Mouse (Mus musculus): ENCODE results near the gene Rin2. TPM values are rescaled to one million over a fixed set of nuclear protein-coding genes. Genes with fewer than 3 reads are reported as not detected.
"Not testable (repeated sequence)": the region's sequence is repeated elsewhere in the genome, so short reads cannot be mapped to it uniquely, and the experiment has no call there.

The Rin2 gene
- polyA plus RNA-seq, 1 experiment, result 9.3 TPM

- Histone ChIP-seq H3K79me3 (ENCODE audit: low read depth) (peaks cover 50% of the 10 kb centered on the region), H3K27me3 (ENCODE audit: control insufficient read depth, insufficient read depth, insufficient read length) (no peaks in the 10 kb centered on the region)
Observed at GRCm38 (mm10) chr2:145903061-145903901, 228.3 kb downstream of the Rin2 start.

GRCm38 (mm10) chr2:145903983-145904616, 229.1 kb downstream of the Rin2 start:
- Histone ChIP-seq H3K36me3 (ENCODE audit: control insufficient read depth, insufficient read depth) (peaks cover 25% of the 10 kb centered on the region), H3ac (ENCODE audit: control insufficient read depth, insufficient read length, low read depth) (peak overlapping the region; percentile 14), H3K79me3 (ENCODE audit: low read depth) (peaks cover 57% of the 10 kb centered on the region), H3K4me3 (ENCODE audit: insufficient read depth, poor library complexity, severe bottlenecking) (peak overlapping the region; percentile 92), H3K79me2 (ENCODE audit: control insufficient read depth, insufficient read depth) (peaks cover 62% of the 10 kb centered on the region), H3K27me3 (ENCODE audit: control insufficient read depth, insufficient read depth, insufficient read length) (no peaks in the 10 kb centered on the region)
- TF ChIP-seq USF1 (IDR thresholded peaks at IDR 0.05; ENCODE audit: low read depth) (no peak), MYOD1 (IDR thresholded peaks at IDR 0.05; ENCODE audit: control insufficient read depth, insufficient read length, low read depth) (no peak), FOSL1 (IDR thresholded peaks at IDR 0.05; ENCODE audit: insufficient read depth, low read length, poor library complexity, severe bottlenecking) (no peak), CEBPB (IDR thresholded peaks at IDR 0.05; ENCODE audit: low read depth) (no peak)

More at GRCm38 (mm10) chr2:145903061-145903901, 228.3 kb downstream of the Rin2 start:
- TF ChIP-seq CTCF (IDR thresholded peaks at IDR 0.05; ENCODE audit: control insufficient read depth, insufficient read depth, insufficient read length) (peak; percentile 29), MAX (IDR thresholded peaks at IDR 0.05) (peak; percentile 33), USF1 (IDR thresholded peaks at IDR 0.05; ENCODE audit: low read depth) (no peak)
- Histone ChIP-seq H3K36me3 (ENCODE audit: control insufficient read depth, insufficient read depth) (peaks cover 17% of the 10 kb centered on the region), H3ac (ENCODE audit: control insufficient read depth, insufficient read length, low read depth) (peak overlapping the region; percentile 100), H3K4me3 (ENCODE audit: insufficient read depth, poor library complexity, severe bottlenecking) (peak overlapping the region; percentile 92), H3K79me2 (ENCODE audit: control insufficient read depth, insufficient read depth) (peaks cover 53% of the 10 kb centered on the region)

GRCm38 (mm10) chr2:145905156-145905555, 230.1 kb downstream of the Rin2 start:
- H3K4me3 ChIP-seq (ENCODE audit: insufficient read depth, poor library complexity, severe bottlenecking), result no peak overlapping the region
- no peaks in the 10 kb centered on the region for H3K27me3 ChIP-seq (ENCODE audit: control insufficient read depth, insufficient read depth, insufficient read length)
- TF ChIP-seq FOSL1 (IDR thresholded peaks at IDR 0.05; ENCODE audit: insufficient read depth, low read length, poor library complexity, severe bottlenecking) (no peak), MAX (IDR thresholded peaks at IDR 0.05) (no peak), MYOD1 (IDR thresholded peaks at IDR 0.05; ENCODE audit: control insufficient read depth, insufficient read length, low read depth) (no peak), USF1 (IDR thresholded peaks at IDR 0.05; ENCODE audit: low read depth) (no peak), CTCF (IDR thresholded peaks at IDR 0.05; ENCODE audit: control insufficient read depth, insufficient read depth, insufficient read length) (no peak), MYOG (IDR thresholded peaks at IDR 0.05; ENCODE audit: control insufficient read depth, extremely low read depth, insufficient read length) (no peak), CEBPB (IDR thresholded peaks at IDR 0.05; ENCODE audit: low read depth) (no peak)
- H3K79me3 ChIP-seq (ENCODE audit: low read depth), result peaks cover 64% of the 10 kb centered on the region
- peaks cover 35% of the 10 kb centered on the region for H3K36me3 ChIP-seq (ENCODE audit: control insufficient read depth, insufficient read depth)
- H3K79me2 ChIP-seq (ENCODE audit: control insufficient read depth, insufficient read depth), result peaks cover 72% of the 10 kb centered on the region
- H3ac ChIP-seq (ENCODE audit: control insufficient read depth, insufficient read length, low read depth), result no peak overlapping the region

GRCm38 (mm10) chr2:145905884-145906283, 230.9 kb downstream of the Rin2 start:
- H3K79me2 ChIP-seq (ENCODE audit: control insufficient read depth, insufficient read depth), result peaks cover 79% of the 10 kb centered on the region
- H3K27me3 ChIP-seq (ENCODE audit: control insufficient read depth, insufficient read depth, insufficient read length); H3K4me3 ChIP-seq (ENCODE audit: insufficient read depth, poor library complexity, severe bottlenecking); H3ac ChIP-seq (ENCODE audit: control insufficient read depth, insufficient read length, low read depth): not testable (repeated sequence)
- H3K36me3 ChIP-seq (ENCODE audit: control insufficient read depth, insufficient read depth), result peaks cover 43% of the 10 kb centered on the region
- H3K79me3 ChIP-seq (ENCODE audit: low read depth), result peaks cover 64% of the 10 kb centered on the region

- no peaks in the 10 kb centered on the region for H3K79me3 ChIP-seq (ENCODE audit: low read depth)
- TF ChIP-seq MYOD1 (IDR thresholded peaks at IDR 0.05; ENCODE audit: control insufficient read depth, insufficient read length, low read depth) (no peak), MYOG (IDR thresholded peaks at IDR 0.05; ENCODE audit: control insufficient read depth, extremely low read depth, insufficient read length) (no peak), MAX (IDR thresholded peaks at IDR 0.05) (no peak)
- no peaks in the 10 kb centered on the region for H3K27me3 ChIP-seq (ENCODE audit: control insufficient read depth, insufficient read depth, insufficient read length)
- no peak overlapping the region for H3K4me3 ChIP-seq (ENCODE audit: insufficient read depth, poor library complexity, severe bottlenecking)
- H3K36me3 ChIP-seq (ENCODE audit: control insufficient read depth, insufficient read depth), result peaks cover 86% of the 10 kb centered on the region
- H3ac ChIP-seq (ENCODE audit: control insufficient read depth, insufficient read length, low read depth), result no peak overlapping the region
- H3K79me2 ChIP-seq (ENCODE audit: control insufficient read depth, insufficient read depth), result no peaks in the 10 kb centered on the region
Observed at GRCm38 (mm10) chr2:145920941-145921650, 246.1 kb downstream of the Rin2 start.
